Mouse (Mus musculus) thymus, postnatal 10 days (tissue): Measurements from ENCODE around the gene Ankrd34a.

Experiments
- DNase-seq, 2 experiments: peaks; one replicate each; pipeline ENCODE4 v3.0.0; 2021; ENCODE audit warnings: low spot score in 2 of 2

Gene Ankrd34a

GRCm38 (mm10) chr3:96563267-96563666 is 33.2 kb upstream of the Ankrd34a start:
- DNase-seq = no peak

GRCm38 (mm10) chr3:96563911-96564632 is 32.4 kb upstream of the Ankrd34a start:
- no peak for DNase-seq

GRCm38 (mm10) chr3:96564633-96565032 is 31.8 kb upstream of the Ankrd34a start:
- DNase-seq = peak in 1 of 2 experiments; percentile 54

- DNase-seq = no peak
Observed at GRCm38 (mm10) chr3:96565105-96565504, 31.3 kb upstream of the Ankrd34a start.

GRCm38 (mm10) chr3:96566661-96567450 is 29.6 kb upstream of the Ankrd34a start:
- DNase-seq = no peak

GRCm38 (mm10) chr3:96568605-96569004 is 27.8 kb upstream of the Ankrd34a start:
- no peak for DNase-seq

- no peak for DNase-seq
Observed at GRCm38 (mm10) chr3:96569506-96569905, 26.9 kb upstream of the Ankrd34a start.

- DNase-seq = no peak
Observed at GRCm38 (mm10) chr3:96569966-96570605, 26.4 kb upstream of the Ankrd34a start.

GRCm38 (mm10) chr3:96570643-96571042 is 25.8 kb upstream of the Ankrd34a start:
- no peak for DNase-seq

GRCm38 (mm10) chr3:96571336-96571735 is 25.1 kb upstream of the Ankrd34a start:
- no peak for DNase-seq

- DNase-seq = no peak
Observed at GRCm38 (mm10) chr3:96571896-96572698, 24.3 kb upstream of the Ankrd34a start.

- DNase-seq = no peak
Observed at GRCm38 (mm10) chr3:96573611-96574511, 22.6 kb upstream of the Ankrd34a start.

GRCm38 (mm10) chr3:96575272-96575984 is 21.0 kb upstream of the Ankrd34a start:
- DNase-seq = no peak

- no peak for DNase-seq
Observed at GRCm38 (mm10) chr3:96576005-96576658, 20.3 kb upstream of the Ankrd34a start.

GRCm38 (mm10) chr3:96576690-96577541 is 19.5 kb upstream of the Ankrd34a start, which contains the start of gene Gm16253:
Gene Gm16253 (plus strand): TSS chr3:96576984.
- peak; percentile 72 to 76 for DNase-seq

GRCm38 (mm10) chr3:96577566-96577965 is 18.9 kb upstream of the Ankrd34a start:
- no peak for DNase-seq

GRCm38 (mm10) chr3:96578561-96579238 is 17.7 kb upstream of the Ankrd34a start:
- DNase-seq = no peak

- no peak for DNase-seq
Observed at GRCm38 (mm10) chr3:96579239-96579750, 17.1 kb upstream of the Ankrd34a start.
